Mouse (Mus musculus) E14TG2a.4 (cell line): ENCODE data around the gene Arid1a.

ENCODE experiments used
- H3K27me3 ChIP-seq: 2 replicates; pipeline ENCODE4 v1.6.1; 2014; ENCODE audit warnings: low read length, control low read depth; ENCODE audit not compliant: insufficient read depth
- H3K36me3 ChIP-seq: 2 replicates; pipeline ENCODE4 v1.6.1; 2014; ENCODE audit warnings: low read length, control low read depth; ENCODE audit not compliant: insufficient read depth
- H3K4me1 ChIP-seq: replicated peaks from 2 replicates; pipeline ENCODE4 v1.6.1; 2014; ENCODE audit warnings: low read depth, low read length, control low read depth
- H3K4me3 ChIP-seq: replicated peaks from 2 replicates; pipeline ENCODE4 v1.5.1; 2014; ENCODE audit warnings: mild to moderate bottlenecking, low read length
- H3K9me3 ChIP-seq: 2 replicates; pipeline ENCODE4 v1.6.1; 2014; ENCODE audit warnings: low read length, control low read depth
- CTCF ChIP-seq: conservative IDR thresholded peaks from 2 replicates; pipeline ENCODE4 v1.5.1; 2014; ENCODE audit warnings: low read length
- NANOG ChIP-seq: IDR thresholded peaks from 2 replicates; pipeline ENCODE4 v1.6.1; 2014; ENCODE audit warnings: borderline replicate concordance, low read length, mixed read lengths
- POU5F1 ChIP-seq: IDR thresholded peaks from 2 replicates; pipeline ENCODE4 v1.6.1; 2014; ENCODE audit warnings: low read length, borderline replicate concordance

Gene Arid1a

DNA sequence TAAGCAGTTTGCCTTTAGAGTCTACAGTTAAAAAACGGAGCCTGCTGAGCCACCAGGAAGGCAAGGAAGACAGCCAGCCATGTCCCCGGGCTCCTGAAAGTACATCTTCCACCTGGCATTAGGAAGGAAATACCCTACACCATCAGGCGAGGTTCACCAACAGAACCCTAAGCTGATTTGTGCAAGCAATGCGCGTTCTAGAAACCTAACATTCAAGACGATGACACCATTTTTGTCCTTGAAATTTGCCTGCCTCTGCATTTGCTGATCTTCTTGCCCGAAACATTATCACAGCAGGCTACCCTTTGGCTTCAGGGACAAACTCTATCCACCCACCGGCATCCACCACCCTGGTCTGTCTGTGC, 82.3 kb downstream of the Arid1a start:
- Histone ChIP-seq H3K4me1 (peaks cover 83% of the 10 kb centered on the region), H3K36me3 (peaks cover 36% of the 10 kb centered on the region), H3K27me3 (no peaks in the 10 kb centered on the region), H3K4me3 (no peak overlapping the region; the same call in 1 of the 2 replicates), H3K9me3 (no peaks in the 10 kb centered on the region)
- no peak for TF ChIP-seq NANOG
- no peak for TF ChIP-seq POU5F1
- no peak for TF ChIP-seq CTCF

DNA sequence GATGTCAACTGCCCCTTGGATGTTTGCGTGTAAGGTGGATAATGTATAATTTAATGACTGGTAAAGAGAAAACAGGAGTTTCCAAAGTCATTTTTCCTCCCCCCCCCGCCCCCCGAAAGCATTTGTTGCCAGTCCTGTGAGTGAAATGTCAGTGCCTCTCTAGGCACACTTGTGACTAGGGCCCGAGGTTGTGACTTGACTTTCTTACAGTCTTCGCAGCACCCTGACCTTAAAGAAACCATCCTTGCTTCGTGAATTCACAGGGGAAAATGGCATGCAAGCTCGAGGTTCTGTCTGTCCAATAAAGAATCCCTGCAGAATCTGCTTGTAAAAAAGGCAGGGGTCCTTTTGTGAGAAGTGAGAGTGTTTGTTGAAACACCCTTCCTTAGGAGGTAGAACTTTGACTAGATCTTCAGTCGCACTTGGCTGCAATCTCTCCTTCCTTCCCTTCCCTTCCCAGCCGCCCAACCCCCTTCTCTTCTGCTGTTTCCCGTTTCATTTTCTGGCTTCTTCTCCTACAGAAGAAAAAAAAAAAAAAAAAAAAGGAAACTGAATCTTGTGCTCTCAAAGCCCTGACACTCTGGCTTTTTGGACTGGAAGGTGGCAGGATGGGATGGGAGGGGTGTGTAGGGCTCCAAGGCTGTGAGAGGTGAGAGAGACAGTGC, 82.8 kb downstream of the Arid1a start:
- Histone ChIP-seq H3K36me3 (peaks cover 37% of the 10 kb centered on the region), H3K4me3 (no peak overlapping the region; the same call in 1 of the 2 replicates)
- no peak for TF ChIP-seq CTCF
- no peak for TF ChIP-seq POU5F1
- TF ChIP-seq NANOG, result no peak

DNA sequence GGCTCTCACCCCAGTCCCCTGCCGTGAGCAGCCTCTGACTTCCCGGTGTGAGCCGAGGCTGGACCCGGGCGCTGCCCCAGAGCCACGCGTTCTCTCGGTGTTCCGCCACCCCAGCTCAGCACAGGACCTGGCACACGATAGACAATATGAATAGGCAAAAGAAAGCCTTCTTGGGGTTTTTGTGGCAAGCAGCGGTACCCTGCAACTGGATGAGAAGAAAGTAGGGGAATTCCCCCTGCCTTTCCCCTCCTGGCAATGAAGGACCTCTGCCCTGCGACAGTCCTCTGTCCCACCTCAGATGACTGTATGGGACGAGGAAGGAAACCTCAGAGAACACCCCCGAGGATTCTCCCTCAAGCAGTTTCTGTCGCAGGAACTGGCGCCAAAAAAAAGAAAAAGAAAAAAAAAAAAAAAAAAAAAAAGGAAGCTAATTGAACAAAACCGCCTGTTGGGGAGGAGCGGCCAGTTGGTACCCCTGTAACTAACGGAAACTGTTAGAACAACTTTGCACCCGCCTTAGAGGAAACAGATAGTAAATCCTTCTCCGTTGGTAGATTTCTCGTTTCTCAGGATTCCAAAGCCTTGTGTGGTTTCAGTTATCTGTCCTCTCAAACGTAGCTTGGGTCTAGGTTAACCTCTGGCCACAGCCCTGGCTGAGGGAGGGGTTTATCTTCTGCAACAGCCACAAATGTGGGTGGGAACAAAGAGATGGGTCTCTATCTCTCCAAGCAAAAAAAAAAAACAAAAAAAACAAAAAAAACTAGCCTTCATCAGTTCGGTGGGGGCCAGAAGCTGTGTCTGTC, 83.5 kb downstream of the Arid1a start:
- Histone ChIP-seq H3K9me3 (no peaks in the 10 kb centered on the region), H3K36me3 (peaks cover 37% of the 10 kb centered on the region), H3K4me1 (peaks cover 85% of the 10 kb centered on the region), H3K27me3 (no peaks in the 10 kb centered on the region), H3K4me3 (peak overlapping the region; percentile 95)
- TF ChIP-seq NANOG (no peak), POU5F1 (no peak), CTCF (no peak)

More for the DNA sequence above, 82.8 kb downstream of the Arid1a start:
- no peaks in the 10 kb centered on the region for H3K27me3 ChIP-seq
- peaks cover 85% of the 10 kb centered on the region for H3K4me1 ChIP-seq
- no peaks in the 10 kb centered on the region for H3K9me3 ChIP-seq

DNA sequence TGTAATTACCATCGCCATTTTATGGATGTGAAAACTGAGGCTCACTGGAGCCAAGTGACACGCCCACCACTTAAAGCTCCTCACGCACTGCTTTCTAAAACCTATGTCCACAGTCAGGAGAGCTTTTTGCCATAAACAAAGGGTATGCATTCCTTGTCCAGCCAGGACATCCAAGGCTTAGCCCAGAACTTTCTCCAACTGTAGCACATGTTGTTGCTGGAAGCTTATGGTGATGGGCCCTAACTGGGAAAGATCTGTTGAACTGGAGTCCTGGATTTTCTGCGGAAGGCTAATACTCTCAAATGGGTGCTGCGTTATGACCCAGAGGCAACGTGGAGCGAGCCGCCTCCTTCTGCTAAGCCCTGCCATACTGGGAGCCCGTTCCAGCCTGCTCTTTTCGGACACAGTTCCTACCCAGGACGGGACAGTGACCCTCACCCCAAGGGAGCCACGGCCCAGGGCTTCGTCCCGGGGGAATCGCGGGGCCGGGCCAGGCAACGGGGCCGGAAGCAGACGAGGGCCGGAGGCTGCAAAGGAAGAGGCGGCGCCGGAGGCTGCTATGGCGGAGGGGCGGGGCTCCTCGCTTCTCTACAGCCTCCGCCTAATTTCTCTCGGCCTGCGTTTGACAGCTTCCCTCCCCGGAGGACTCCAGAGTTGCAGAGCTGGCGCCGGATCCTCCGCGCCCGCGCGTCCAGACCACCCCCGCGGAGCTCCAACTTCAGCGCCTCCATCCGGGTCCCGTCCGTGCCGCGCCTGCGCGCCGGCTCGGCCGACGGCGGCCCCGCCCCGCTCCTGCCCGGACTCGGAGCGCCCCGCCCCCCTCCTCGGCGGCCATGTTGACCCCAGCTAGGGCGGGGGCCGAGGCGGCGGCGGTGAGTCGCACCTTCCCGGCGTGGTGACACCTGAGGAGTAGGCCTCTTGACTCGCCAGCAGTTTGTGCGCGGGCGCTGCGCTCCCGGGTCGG, 84.4 kb downstream of the Arid1a start, which contains the start of gene Pigv:
Gene Pigv (minus strand): TSS at position 767 of the 964 bp plus-strand sequence.
- TF ChIP-seq NANOG, result no peak
- TF ChIP-seq CTCF, result no peak
- Histone ChIP-seq H3K36me3 (peaks cover 38% of the 10 kb centered on the region), H3K4me3 (peak within 1 kb of the TSS; percentile 95), H3K4me1 (peaks cover 85% of the 10 kb centered on the region), H3K27me3 (no peaks in the 10 kb centered on the region), H3K9me3 (no peaks in the 10 kb centered on the region)

DNA sequence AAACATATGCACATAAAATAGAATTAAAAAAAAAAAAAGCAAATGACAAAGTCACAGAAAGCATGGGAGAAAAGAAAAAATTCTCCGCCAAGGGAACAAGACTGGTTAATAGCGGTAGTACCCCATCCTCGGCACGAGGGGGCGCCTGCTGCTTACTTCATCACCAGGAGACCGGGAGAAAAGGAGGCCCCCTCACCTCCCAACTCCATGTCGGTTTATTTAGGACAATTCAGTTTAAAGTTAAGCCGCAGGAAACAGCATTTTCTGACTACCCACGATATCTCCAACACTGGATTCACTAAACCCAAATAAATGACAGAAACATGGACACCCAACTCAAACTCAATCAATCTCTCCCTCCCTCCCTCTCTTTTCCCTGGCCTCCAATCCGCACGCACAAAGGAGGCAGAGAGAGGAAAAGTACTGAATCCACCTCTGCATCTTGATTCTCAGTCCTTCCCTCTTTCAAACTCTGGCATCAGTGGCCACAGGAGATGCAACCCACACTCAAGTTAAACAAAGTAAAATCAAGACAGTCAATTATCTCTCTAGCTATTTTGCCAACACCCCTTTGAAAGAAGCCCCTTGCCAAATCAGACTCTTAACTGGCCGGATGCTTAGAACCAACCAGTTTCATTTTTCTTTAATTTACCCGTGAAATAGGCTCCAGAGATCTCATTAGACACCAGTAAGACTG, 85.2 kb downstream of the Arid1a start:
- TF ChIP-seq NANOG (no peak), POU5F1 (no peak), CTCF (peak; percentile 71)
- H3K9me3 ChIP-seq, result no peaks in the 10 kb centered on the region
- peaks cover 83% of the 10 kb centered on the region for H3K4me1 ChIP-seq
- H3K36me3 ChIP-seq, result peaks cover 41% of the 10 kb centered on the region
- H3K27me3 ChIP-seq, result no peaks in the 10 kb centered on the region
- H3K4me3 ChIP-seq, result peak overlapping the region; percentile 95

DNA sequence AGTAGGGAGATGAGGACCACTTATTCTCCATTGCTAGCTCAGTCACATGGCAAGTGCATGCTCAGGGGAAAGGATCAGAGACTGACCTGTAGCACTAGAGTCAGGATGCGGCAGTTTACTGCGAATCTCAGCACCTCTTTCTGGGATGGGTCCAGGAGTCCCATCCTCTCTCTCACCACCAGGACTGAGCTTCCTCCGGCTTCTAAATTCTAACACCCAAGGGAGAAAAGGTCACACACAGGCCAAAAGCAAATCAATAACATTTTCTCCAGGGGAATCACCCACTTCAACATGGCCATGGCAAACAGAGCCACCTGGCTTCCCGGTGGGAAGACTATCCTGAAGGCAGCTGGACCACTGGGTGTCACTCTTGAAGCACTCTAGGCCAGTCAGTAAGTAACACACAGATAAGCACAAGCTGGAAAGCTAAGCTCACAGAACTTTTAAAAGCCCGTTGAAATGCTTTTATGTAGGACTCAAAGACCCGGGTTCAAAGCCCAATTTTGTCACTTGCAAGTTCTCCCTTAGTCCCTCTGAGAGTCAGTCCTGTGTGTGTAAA, 86.8 kb downstream of the Arid1a start:
- peak overlapping the region; percentile 17; the same call in 1 of the 2 replicates for H3K4me3 ChIP-seq
- H3K9me3 ChIP-seq, result no peaks in the 10 kb centered on the region
- H3K27me3 ChIP-seq, result no peaks in the 10 kb centered on the region
- H3K36me3 ChIP-seq, result peaks cover 54% of the 10 kb centered on the region
- no peak for TF ChIP-seq NANOG
- TF ChIP-seq CTCF, result no peak
- TF ChIP-seq POU5F1, result no peak
- peaks cover 84% of the 10 kb centered on the region for H3K4me1 ChIP-seq

DNA sequence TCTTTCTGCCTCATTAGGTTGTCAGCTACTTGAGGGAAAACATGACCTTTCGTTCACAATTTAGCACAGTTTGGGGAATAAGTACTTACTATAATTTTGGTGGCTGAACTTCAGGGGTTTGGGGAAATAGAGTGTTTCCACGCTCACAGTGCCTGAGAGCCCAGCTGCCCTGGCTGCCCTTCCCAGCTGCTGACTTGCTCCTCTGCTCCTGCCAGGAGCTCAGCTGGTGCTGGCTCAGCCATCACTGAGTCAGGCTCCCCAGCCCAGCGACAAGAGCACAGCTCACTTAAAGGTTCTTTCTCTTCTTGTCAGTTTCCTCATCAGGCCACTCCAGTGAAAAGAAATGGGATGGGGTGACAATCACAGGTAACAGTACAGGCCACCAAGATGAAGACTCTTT, 88.0 kb downstream of the Arid1a start:
- no peak for TF ChIP-seq NANOG
- no peak for TF ChIP-seq POU5F1
- TF ChIP-seq CTCF, result no peak
- peaks cover 63% of the 10 kb centered on the region for H3K36me3 ChIP-seq
- H3K27me3 ChIP-seq, result no peaks in the 10 kb centered on the region
- no peak overlapping the region for H3K4me3 ChIP-seq
- peaks cover 84% of the 10 kb centered on the region for H3K4me1 ChIP-seq
- no peaks in the 10 kb centered on the region for H3K9me3 ChIP-seq
